Mouse (Mus musculus): ENCODE data around the gene Utrn.

The Utrn gene

GRCm38 (mm10) chr10:12593071-12593470 is 276.1 kb downstream of the Utrn start:
- no peak for DNase-seq (ENCODE audit: low spot score in 2 of 2)

- DNase-seq (ENCODE audit: low spot score in 2 of 2): no peak
Measured at GRCm38 (mm10) chr10:12591946-12592345, 277.2 kb downstream of the Utrn start.

- DNase-seq (ENCODE audit: low spot score in 2 of 2): no peak
Measured at GRCm38 (mm10) chr10:12588051-12588450, 281.1 kb downstream of the Utrn start.

- DNase-seq (ENCODE audit: low spot score in 2 of 2): no peak
Measured at GRCm38 (mm10) chr10:12587318-12587717, 281.8 kb downstream of the Utrn start.

GRCm38 (mm10) chr10:12586825-12587224 is 282.3 kb downstream of the Utrn start:
- no peak for DNase-seq (ENCODE audit: low spot score in 2 of 2)

GRCm38 (mm10) chr10:12586200-12586599 is 283.0 kb downstream of the Utrn start:
- DNase-seq (ENCODE audit: low spot score in 2 of 2): no peak

GRCm38 (mm10) chr10:12583473-12583872 is 285.7 kb downstream of the Utrn start:
- no peak for DNase-seq (ENCODE audit: low spot score in 2 of 2)

GRCm38 (mm10) chr10:12579048-12579447 is 290.1 kb downstream of the Utrn start:
- no peak for DNase-seq (ENCODE audit: low spot score in 2 of 2)

GRCm38 (mm10) chr10:12575849-12576435 is 293.2 kb downstream of the Utrn start:
- DNase-seq (ENCODE audit: low spot score in 2 of 2): no peak

GRCm38 (mm10) chr10:12574760-12575159 is 294.4 kb downstream of the Utrn start:
- no peak for DNase-seq (ENCODE audit: low spot score in 2 of 2)

- DNase-seq (ENCODE audit: low spot score in 2 of 2): no peak
Measured at GRCm38 (mm10) chr10:12573601-12574000, 295.6 kb downstream of the Utrn start.

GRCm38 (mm10) chr10:12572759-12573158 is 296.4 kb downstream of the Utrn start:
- no peak for DNase-seq (ENCODE audit: low spot score in 2 of 2)

GRCm38 (mm10) chr10:12564425-12564824 is 304.7 kb downstream of the Utrn start:
- no peak for DNase-seq (ENCODE audit: low spot score in 2 of 2)

GRCm38 (mm10) chr10:12558810-12559209 is 310.4 kb downstream of the Utrn start:
- no peak for DNase-seq (ENCODE audit: low spot score in 2 of 2)

GRCm38 (mm10) chr10:12554090-12554718 is 315.0 kb downstream of the Utrn start:
- no peak for DNase-seq (ENCODE audit: low spot score in 2 of 2)

- no peak for DNase-seq (ENCODE audit: low spot score in 2 of 2)
Measured at GRCm38 (mm10) chr10:12552890-12553278, 316.3 kb downstream of the Utrn start.

- DNase-seq (ENCODE audit: low spot score in 2 of 2): no peak
Measured at GRCm38 (mm10) chr10:12552196-12552889, 316.8 kb downstream of the Utrn start.

- no peak for DNase-seq (ENCODE audit: low spot score in 2 of 2)
Measured at GRCm38 (mm10) chr10:12551735-12552134, 317.4 kb downstream of the Utrn start.

- DNase-seq (ENCODE audit: low spot score in 2 of 2): no peak
Measured at GRCm38 (mm10) chr10:12549945-12550540, 319.1 kb downstream of the Utrn start.

GRCm38 (mm10) chr10:12549261-12549660 is 319.9 kb downstream of the Utrn start:
- no peak for DNase-seq (ENCODE audit: low spot score in 2 of 2)

- DNase-seq (ENCODE audit: low spot score in 2 of 2): no peak
Measured at GRCm38 (mm10) chr10:12548616-12549084, 320.5 kb downstream of the Utrn start.

GRCm38 (mm10) chr10:12547037-12547625 is 322.0 kb downstream of the Utrn start:
- no peak for DNase-seq (ENCODE audit: low spot score in 2 of 2)
